In the genomic region with DNA sequence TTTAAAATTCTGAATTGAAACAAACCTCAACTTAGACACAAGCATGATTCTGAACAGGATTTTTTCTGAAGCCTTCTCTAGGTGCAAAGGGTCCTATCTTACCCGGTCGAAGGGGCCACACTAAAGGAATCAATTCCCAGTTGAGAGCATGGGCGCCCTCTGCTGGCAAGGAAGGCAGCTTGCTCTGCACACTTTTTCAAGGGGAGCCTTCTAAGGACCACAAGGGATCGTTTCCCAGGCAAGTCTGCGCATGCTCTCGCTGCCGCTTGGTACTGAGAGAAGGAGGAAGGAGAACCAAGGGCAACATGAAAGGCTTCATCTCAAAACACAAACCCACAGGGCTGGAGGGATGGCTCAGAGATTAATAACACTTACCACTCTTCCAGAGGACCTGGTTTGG, we compare ENCODE assay signal across 9 mouse cellular contexts. TPM values are rescaled to one million over a fixed set of nuclear protein-coding genes. Genes with fewer than 3 reads are reported as not detected.
DNase-seq lines count a peak whose midpoint lies in the region; ATAC-seq and TF ChIP-seq lines count a peak whose summit lies in the region.
"Had no signal": no experiment of that assay in that cellular context is flagged by ENCODE, and none has a peak within 500 bp of the region (broad histone marks: within the 10 kb centered on the region; RNA-seq: fewer than 3 reads in every experiment).

No protein-coding gene starts in this region.

- H3K9me3 ChIP-seq in intestine, embryonic 14.5 days (ENCODE audit: control insufficient read depth, low read length), result no peaks in the 10 kb centered on the region
- no peaks in the 10 kb centered on the region for H3K9me3 ChIP-seq in intestine, embryonic 15.5 days
- no peaks in the 10 kb centered on the region for H3K9me3 ChIP-seq in forebrain, embryonic 10.5 days
- H3K9me3 ChIP-seq in hindbrain, embryonic 16.5 days (ENCODE audit: control insufficient read depth, low read length), result no peaks in the 10 kb centered on the region
- no peaks in the 10 kb centered on the region for H3K9me3 ChIP-seq in midbrain, embryonic 10.5 days (replicated peaks)
- H3K9me3 ChIP-seq: embryonic facial prominence, embryonic 13.5 days had no signal

- no peak overlapping the region for H3K9ac ChIP-seq in intestine, embryonic 14.5 days (ENCODE audit: low read length)
- no peak overlapping the region for H3K9ac ChIP-seq in intestine, embryonic 15.5 days
- H3K9ac ChIP-seq in hindbrain, embryonic 16.5 days (ENCODE audit: low read depth, low read length), result no peak overlapping the region
- H3K9ac ChIP-seq: embryonic facial prominence, embryonic 13.5 days had no signal

- no peak; the same call in 1 of the 2 replicates for ATAC-seq in intestine, embryonic 14.5 days (replicated peaks; ENCODE audit: low FRiP score, low TSS enrichment, low read depth)
- ATAC-seq in intestine, embryonic 15.5 days, result no peak
- ATAC-seq in hindbrain, embryonic 16.5 days, result peak; percentile 76

- 13% methylated on average over 7 of the region's 7 CpGs for WGBS in intestine, embryonic 14.5 days
- 10% methylated on average over 7 of the region's 7 CpGs for WGBS in intestine, embryonic 15.5 days
- WGBS in forebrain, embryonic 10.5 days, result 13% methylated on average over 7 of the region's 7 CpGs
- WGBS in hindbrain, embryonic 16.5 days, result 10% methylated on average over 7 of the region's 7 CpGs
- WGBS in midbrain, embryonic 10.5 days, result 16% methylated on average over 7 of the region's 7 CpGs

- peak; percentile 89 for DNase-seq in intestine, embryonic 14.5 days (ENCODE audit: low spot score)
- DNase-seq in forebrain, embryonic 10.5 days (ENCODE audit: extremely low spot score, low spot score), result peak; percentile 81
- peak; percentile 47 to 62 for DNase-seq in layer of hippocampus, postnatal 36 days
- peak; percentile 83 for DNase-seq in midbrain, embryonic 10.5 days (ENCODE audit: low spot score)
- DNase-seq in testis, postnatal 10 days (ENCODE audit: low spot score), result peak; percentile 84

- H3K4me3 ChIP-seq in intestine, embryonic 14.5 days (ENCODE audit: low read depth, low read length), result no peak overlapping the region
- no peak overlapping the region for H3K4me3 ChIP-seq in intestine, embryonic 15.5 days (replicated peaks)
- H3K4me3 ChIP-seq in bone marrow macrophage, adult 2 months (ENCODE audit: insufficient read depth, low read length), result no peak overlapping the region
- H3K4me3 ChIP-seq in forebrain, embryonic 10.5 days, result no peak overlapping the region
- H3K4me3 ChIP-seq in hindbrain, embryonic 16.5 days (ENCODE audit: low read length), result no peak overlapping the region
- H3K4me3 ChIP-seq in midbrain, embryonic 10.5 days, result no peak overlapping the region
- H3K4me3 ChIP-seq: embryonic facial prominence, embryonic 13.5 days had no signal

- peak; percentile 83 for TF ChIP-seq CTCF in bone marrow macrophage, adult 2 months (IDR thresholded peaks at IDR 0.05; ENCODE audit: low read depth, low read length)

- no peak for TF ChIP-seq POLR2A in bone marrow macrophage, adult 2 months (IDR thresholded peaks at IDR 0.05; ENCODE audit: borderline replicate concordance, low read depth, low read length)

- no peak overlapping the region for H3K4me2 ChIP-seq in intestine, embryonic 14.5 days (ENCODE audit: low read length)
- H3K4me2 ChIP-seq in intestine, embryonic 15.5 days (replicated peaks), result no peak overlapping the region
- no peak overlapping the region for H3K4me2 ChIP-seq in hindbrain, embryonic 16.5 days (ENCODE audit: low read length)
- H3K4me2 ChIP-seq: embryonic facial prominence, embryonic 13.5 days had no signal

- H3K27me3 ChIP-seq in intestine, embryonic 14.5 days (replicated peaks; ENCODE audit: control insufficient read depth, insufficient read depth, low read length), result no peaks in the 10 kb centered on the region
- H3K27me3 ChIP-seq in intestine, embryonic 15.5 days (replicated peaks), result no peaks in the 10 kb centered on the region
- H3K27me3 ChIP-seq in forebrain, embryonic 10.5 days (ENCODE audit: poor library complexity, severe bottlenecking), result peaks cover 7% of the 10 kb centered on the region
- no peaks in the 10 kb centered on the region for H3K27me3 ChIP-seq in hindbrain, embryonic 16.5 days (replicated peaks; ENCODE audit: control insufficient read depth, insufficient read depth, low read length)
- H3K27me3 ChIP-seq in midbrain, embryonic 10.5 days (ENCODE audit: low read depth, poor library complexity, severe bottlenecking), result peaks cover 27% of the 10 kb centered on the region
- H3K27me3 ChIP-seq: embryonic facial prominence, embryonic 13.5 days had no signal

- no peak overlapping the region for H3K27ac ChIP-seq in intestine, embryonic 14.5 days (ENCODE audit: low read depth)
- H3K27ac ChIP-seq in intestine, embryonic 15.5 days, result no peak overlapping the region
- no peak overlapping the region for H3K27ac ChIP-seq in bone marrow macrophage, adult 2 months (ENCODE audit: insufficient read depth, low read depth, low read length)
- no peak overlapping the region for H3K27ac ChIP-seq in forebrain, embryonic 10.5 days
- H3K27ac ChIP-seq in hindbrain, embryonic 16.5 days (ENCODE audit: low read depth, low read length), result no peak overlapping the region
- H3K27ac ChIP-seq in midbrain, embryonic 10.5 days (replicated peaks), result no peak overlapping the region
- H3K27ac ChIP-seq: embryonic facial prominence, embryonic 13.5 days had no signal

- H3K4me1 ChIP-seq in intestine, embryonic 14.5 days (replicated peaks; ENCODE audit: control insufficient read depth, insufficient read depth, low read length), result no peaks in the 10 kb centered on the region
- peaks cover 10% of the 10 kb centered on the region; the same call in 1 of the 2 replicates for H3K4me1 ChIP-seq in intestine, embryonic 15.5 days (replicated peaks)
- H3K4me1 ChIP-seq in bone marrow macrophage, adult 2 months (ENCODE audit: control insufficient read depth, insufficient read depth, low read length), result no peaks in the 10 kb centered on the region
- H3K4me1 ChIP-seq in forebrain, embryonic 10.5 days, result peaks cover 9% of the 10 kb centered on the region
- no peaks in the 10 kb centered on the region; the same call in 1 of the 2 replicates for H3K4me1 ChIP-seq in hindbrain, embryonic 16.5 days (ENCODE audit: control insufficient read depth, insufficient read depth, low read depth, low read length)
- peaks cover 14% of the 10 kb centered on the region; the same call in 1 of the 2 replicates for H3K4me1 ChIP-seq in midbrain, embryonic 10.5 days

- H3K36me3 ChIP-seq in intestine, embryonic 14.5 days (ENCODE audit: control insufficient read depth, insufficient read depth, low read length), result peaks cover 22% of the 10 kb centered on the region
- H3K36me3 ChIP-seq in intestine, embryonic 15.5 days, result 0 out of 2 replicates have a peak, but pooled peaks cover 5% of the 10 kb centered on the region
- H3K36me3 ChIP-seq in forebrain, embryonic 10.5 days (replicated peaks), result peaks cover 22% of the 10 kb centered on the region
- peaks cover 13% of the 10 kb centered on the region for H3K36me3 ChIP-seq in hindbrain, embryonic 16.5 days (ENCODE audit: control insufficient read depth, insufficient read depth, low read length)
- H3K36me3 ChIP-seq in midbrain, embryonic 10.5 days, result peaks cover 18% of the 10 kb centered on the region

RNA-seq across cellular contexts. Expression of gene Bdkrb1, which starts 8.9 kb away (rescaled TPM):
- 0.44 TPM in 1 of 2 replicates, not detected in the other for polyA plus RNA-seq in intestine, embryonic 14.5 days (2014; fragmentation: Nextera tagmentation; extraction: Ambion mirVana)
- 0.31 and 0.37 TPM in 2 replicates for polyA plus RNA-seq in intestine, embryonic 15.5 days (2015; fragmentation: Nextera tagmentation; extraction: Ambion mirVana)
- not detected in 2 replicates for polyA plus RNA-seq in bone marrow macrophage, adult 2 months (2012; ENCODE audit: insufficient read depth, insufficient read length, missing spikeins)
- not detected in 2 replicates for polyA plus RNA-seq in forebrain, embryonic 10.5 days (2016; fragmentation: Nextera tagmentation; extraction: Ambion mirVana)
- 0.34 TPM in 1 of 2 replicates, not detected in the other for polyA plus RNA-seq in hindbrain, embryonic 16.5 days (2015; fragmentation: Nextera tagmentation; extraction: Ambion mirVana)
- not detected for total RNA-seq in layer of hippocampus, postnatal 36 days (2021)
- not detected in 2 replicates for polyA plus RNA-seq in midbrain, embryonic 10.5 days (2016; fragmentation: Nextera tagmentation; extraction: Ambion mirVana)
- polyA plus RNA-seq: embryonic facial prominence, embryonic 13.5 days had no signal

RNA-seq across cellular contexts. Expression of gene Bdkrb2, which starts 48.7 kb away (rescaled TPM):
- 1.0 and 1.3 TPM in 2 replicates for polyA plus RNA-seq in intestine, embryonic 14.5 days (2014; fragmentation: Nextera tagmentation; extraction: Ambion mirVana)
- 4.5 and 4.6 TPM in 2 replicates for polyA plus RNA-seq in intestine, embryonic 15.5 days (2015; fragmentation: Nextera tagmentation; extraction: Ambion mirVana)
- not detected in 2 replicates for polyA plus RNA-seq in bone marrow macrophage, adult 2 months (2012; ENCODE audit: insufficient read depth, insufficient read length, missing spikeins)
- polyA plus RNA-seq in forebrain, embryonic 10.5 days (2016; fragmentation: Nextera tagmentation; extraction: Ambion mirVana), result 0.25 and 0.42 TPM in 2 replicates
- polyA plus RNA-seq in hindbrain, embryonic 16.5 days (2015; fragmentation: Nextera tagmentation; extraction: Ambion mirVana), result 2.3 and 2.5 TPM in 2 replicates
- total RNA-seq in layer of hippocampus, postnatal 36 days (2021), result under 1 TPM; 0.20 to 0.35 TPM
- polyA plus RNA-seq in midbrain, embryonic 10.5 days (2016; fragmentation: Nextera tagmentation; extraction: Ambion mirVana), result 0.46 and 0.72 TPM in 2 replicates
